Mouse (Mus musculus) mouse embryonic stem cell (cell line): ENCODE data around the gene Fignl1.

ENCODE experiments used
- in situ Hi-C, 2 experiments: fragments of 300-500 bp; cut with MboI; formaldehyde crosslinking; loops; 1 replicate in 1 of 2; 3 replicates in 1 of 2; pipeline ENCODE4 v1.14.3; 2019 to 2020; ENCODE audit warnings: low sequenced_read_pairs in 2 of 2, low pct_unique_long_range_greater_than_20kb in 1 of 2, mixed read lengths in 1 of 2; ENCODE audit not compliant: unreplicated experiment in 1 of 2

Fignl1 gene

DNA sequence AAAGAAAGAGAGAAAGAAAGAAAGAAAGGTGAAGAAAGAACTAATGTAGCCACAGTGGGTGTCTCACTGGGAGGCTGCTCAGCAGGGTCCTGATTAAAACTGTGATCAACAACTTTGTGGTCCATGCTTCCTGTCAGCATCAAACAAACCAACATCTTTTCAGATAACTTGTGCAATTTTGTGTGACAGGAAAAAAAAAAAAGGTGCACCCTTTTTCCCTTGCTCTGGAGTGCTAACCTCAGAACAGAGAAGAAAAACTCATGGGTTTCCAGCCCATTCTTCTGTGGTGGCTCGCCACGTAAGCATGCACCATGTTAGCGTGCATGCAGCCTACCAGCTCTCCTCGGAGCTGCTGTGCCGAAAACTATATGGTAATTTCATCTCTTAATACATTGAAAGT, 67.2 kb downstream of the Fignl1 start:
- in situ Hi-C loops, result loop anchor here (25.0 kb wide), 1 partner anchor 179 kb away; no protein-coding TSS in a partner anchor

- in situ Hi-C loops, result loop anchor here (25.0 kb wide), 1 partner anchor 178 kb away; no protein-coding TSS in a partner anchor
These were observed 68.2 kb downstream of the Fignl1 start for GRCm38 (mm10) chr11:11740603-11741002.

DNA sequence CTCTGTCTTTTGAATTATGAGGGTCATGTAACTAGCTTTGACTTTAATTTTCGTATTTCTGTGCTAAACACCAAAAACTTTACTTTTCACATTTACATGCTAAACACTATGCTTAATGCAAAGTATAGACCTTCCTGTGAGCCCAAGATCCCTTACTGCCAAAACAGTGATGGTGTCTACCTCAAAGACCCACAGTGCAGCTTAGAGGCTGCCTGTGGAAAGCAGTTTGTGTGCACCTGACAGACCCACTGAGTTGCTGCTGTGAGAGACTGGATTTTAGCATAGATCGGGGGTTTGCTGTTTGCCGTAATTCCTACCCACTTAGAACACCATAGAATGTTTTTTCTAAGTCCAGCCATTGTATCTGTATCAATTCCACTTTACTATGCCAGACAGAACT, 69.7 kb downstream of the Fignl1 start:
- in situ Hi-C loops, result loop anchor here (25.0 kb wide), 1 partner anchor 177 kb away; no protein-coding TSS in a partner anchor

- in situ Hi-C loops, result loop anchor here (25.0 kb wide), 1 partner anchor 175 kb away; no protein-coding TSS in a partner anchor
These were observed 71.2 kb downstream of the Fignl1 start for GRCm38 (mm10) chr11:11737562-11737961.
